Mouse (Mus musculus): ENCODE measurements around the gene Pdxdc1. TPM values are rescaled to one million over a fixed set of nuclear protein-coding genes. Genes with fewer than 3 reads are reported as not detected.

Gene Pdxdc1
- total and polyA plus RNA-seq, 3 experiments = 36.0 to 64.2 TPM; not detected in 1

GRCm38 (mm10) chr16:13848310-13848709, 54.6 kb downstream of the Pdxdc1 start:
- no peaks in the 10 kb centered on the region for H3K79me2 ChIP-seq (ENCODE audit: control insufficient read depth, insufficient read depth, low read length, poor library complexity)
- H3K9ac ChIP-seq (ENCODE audit: control insufficient read depth, low read depth, low read length, poor library complexity, severe bottlenecking) = no peak overlapping the region
- peaks cover 0 to 13% of the 10 kb centered on the region in 2 experiments for H3K36me3 ChIP-seq (ENCODE audit: control insufficient read depth in 1 of 2, insufficient read depth in 2 of 2, low read length in 2 of 2)
- TF ChIP-seq JUND (IDR thresholded peaks at IDR 0.05; ENCODE audit: low read depth, low read length) (no peak), ZNF384 (IDR thresholded peaks at IDR 0.05; ENCODE audit: low read depth, low read length) (peak; percentile 85), TCF12 (IDR thresholded peaks at IDR 0.05; ENCODE audit: low read depth, low read length) (peak; percentile 90), TAL1 (IDR thresholded peaks at IDR 0.05; ENCODE audit: low read length) (peak; percentile 53), BHLHE40 (IDR thresholded peaks at IDR 0.05; ENCODE audit: borderline replicate concordance, low read depth, low read length) (peak; percentile 52; the same call in 1 of the 2 replicates), GABPA (IDR thresholded peaks at IDR 0.05; ENCODE audit: low read depth, low read length) (no peak), NELFE (IDR thresholded peaks at IDR 0.05; ENCODE audit: low read depth, low read length) (no peak), EP300 (IDR thresholded peaks at IDR 0.05; ENCODE audit: low read depth in 1 of 2, low read length in 2 of 2) (peak; percentile 87 to 90), ZC3H11A (IDR thresholded peaks at IDR 0.05; ENCODE audit: low read depth, low read length) (no peak), MYB (IDR thresholded peaks at IDR 0.05; ENCODE audit: low read depth, low read length) (no peak), RAD21 (IDR thresholded peaks at IDR 0.05; ENCODE audit: low read depth, low read length) (no peak), POLR2AphosphoS5 (IDR thresholded peaks at IDR 0.05; ENCODE audit: borderline replicate concordance, low read depth, low read length) (no peak), POLR2AphosphoS2 (IDR thresholded peaks at IDR 0.05; ENCODE audit: low read length) (no peak), GATA1 (IDR thresholded peaks at IDR 0.05; ENCODE audit: low read depth, low read length) (peak; percentile 96), KAT2A (conservative IDR thresholded peaks at IDR 0.05; ENCODE audit: low read depth, low read length) (no peak), USF2 (IDR thresholded peaks at IDR 0.05; ENCODE audit: borderline replicate concordance in 1 of 2, insufficient read depth in 1 of 2, low read depth in 1 of 2, low read length in 2 of 2) (no peak), ELF1 (IDR thresholded peaks at IDR 0.05; ENCODE audit: low read depth, low read length) (peak; percentile 63; the same call in 1 of the 2 replicates), HCFC1 (IDR thresholded peaks at IDR 0.05; ENCODE audit: low read depth, low read length) (no peak), MAFK (IDR thresholded peaks at IDR 0.05; ENCODE audit: borderline replicate concordance, low read depth, low read length) (peak; percentile 83; the same call in 1 of the 2 replicates), SIN3A (IDR thresholded peaks at IDR 0.05; ENCODE audit: low read length) (peak; percentile 91), MEF2A (IDR thresholded peaks at IDR 0.05; ENCODE audit: extremely low read depth, insufficient replicate concordance, low read depth, low read length, poor library complexity, severe bottlenecking) (no peak), ETS1 (IDR thresholded peaks at IDR 0.05; ENCODE audit: low read depth, low read length) (peak; percentile 96), MAZ (IDR thresholded peaks at IDR 0.05; ENCODE audit: low read depth, low read length) (no peak), MAX (IDR thresholded peaks at IDR 0.05; ENCODE audit: low read length) (no peak), RCOR1 (IDR thresholded peaks at IDR 0.05; ENCODE audit: low read depth, low read length) (peak; percentile 99), E2F4 (IDR thresholded peaks at IDR 0.05; ENCODE audit: borderline replicate concordance, low read depth, low read length) (no peak), ZKSCAN1 (IDR thresholded peaks at IDR 0.05; ENCODE audit: low read depth, low read length) (no peak), POLR2A (IDR thresholded peaks at IDR 0.05; ENCODE audit: control insufficient read depth in 1 of 2, insufficient read depth in 1 of 2, low read depth in 1 of 2, low read length in 2 of 2, poor library complexity in 1 of 2) (no peak), CHD1 (IDR thresholded peaks at IDR 0.05; ENCODE audit: low read depth, low read length) (no peak)
- peak; percentile 68 for DNase-seq (ENCODE audit: low read depth, low spot score)
- no peaks in the 10 kb centered on the region for H3K9me3 ChIP-seq (replicated peaks; ENCODE audit: insufficient read depth, low read length)
- H3K27me3 ChIP-seq (ENCODE audit: control insufficient read depth in 1 of 2, insufficient read depth in 2 of 2, low read length in 2 of 2) = no peaks in the 10 kb centered on the region
- no peak overlapping the region for H3K27ac ChIP-seq (ENCODE audit: control insufficient read depth, low read depth, low read length)
- no peak overlapping the region for H3K4me3 ChIP-seq (ENCODE audit: control insufficient read depth in 1 of 2, insufficient read depth in 1 of 2, low read depth in 2 of 2, low read length in 2 of 2)
- peaks cover 3 to 7% of the 10 kb centered on the region in 2 experiments; a peak in 3 of 4 replicates for H3K4me1 ChIP-seq (ENCODE audit: control insufficient read depth in 1 of 2, insufficient read depth in 2 of 2, low read length in 2 of 2)

Measured in MEL (cell line).